Mouse (Mus musculus) small intestine, adult 2 months (tissue): ENCODE measurements around the gene Gpr37. TPM values are rescaled to one million over a fixed set of nuclear protein-coding genes. Genes with fewer than 3 reads are reported as not detected.

Experiments
- H3K27ac ChIP-seq: fragments of 200-500 bp; 2 replicates; pipeline ENCODE4 v1.5.1; 2012; ENCODE audit warnings: low read depth, low read length, control low read depth, inconsistent platforms; ENCODE audit not compliant: insufficient read depth
- H3K27me3 ChIP-seq: fragments of 200-500 bp; 2 replicates; pipeline ENCODE4 v1.6.1; 2012; ENCODE audit warnings: mild to moderate bottlenecking, moderate library complexity, low read length, inconsistent platforms; ENCODE audit not compliant: control insufficient read depth, insufficient read depth
- H3K36me3 ChIP-seq: fragments of 200-500 bp; 2 replicates; pipeline ENCODE4 v1.6.1; 2012; ENCODE audit warnings: mild to moderate bottlenecking, low read length, control low read depth, inconsistent platforms; ENCODE audit not compliant: control insufficient read depth, insufficient read depth
- H3K4me1 ChIP-seq: fragments of 200-500 bp; 2 replicates; pipeline ENCODE4 v1.6.1; 2012; ENCODE audit warnings: low read length, inconsistent platforms, mixed read lengths; ENCODE audit not compliant: control insufficient read depth, insufficient read depth, insufficient read length
- H3K4me3 ChIP-seq: fragments of 200-500 bp; 2 replicates; pipeline ENCODE4 v1.5.1; 2012; ENCODE audit warnings: low read depth, mild to moderate bottlenecking, control low read depth, inconsistent platforms, low read length, moderate library complexity
- CTCF ChIP-seq: fragments of 200-500 bp; IDR thresholded peaks from 2 replicates; pipeline ENCODE4 v1.5.1; 2012; ENCODE audit warnings: low read depth, mild to moderate bottlenecking, control low read depth, inconsistent platforms, low read length, moderate library complexity, mixed read lengths; ENCODE audit not compliant: insufficient replicate concordance, insufficient read length; ENCODE audit errors: extremely low read depth
- POLR2A ChIP-seq: fragments of 200-500 bp; IDR thresholded peaks from 2 replicates; pipeline ENCODE4 v1.6.1; 2012; ENCODE audit warnings: low read depth, mild to moderate bottlenecking, control low read depth, inconsistent platforms, low read length, moderate library complexity
- WGBS: fragments of 180-500 bp; shearing (Covaris S2); methylation state at CpG from one replicate; pipeline ENCODE4 v1.1.7; 2018; 5-methylcytosine and 5-hydroxymethylcytosine counted together
- polyA plus RNA-seq: library from polyadenylated mRNA; depleted of rRNA; stranded (reverse); fragments of >200 nt; gene quantifications from 2 replicates; pipeline ENCODE4 v1.2.3, GENCODE M21; 2012

Gene Gpr37
- polyA plus RNA-seq, 1 experiment, result not detected

DNA sequence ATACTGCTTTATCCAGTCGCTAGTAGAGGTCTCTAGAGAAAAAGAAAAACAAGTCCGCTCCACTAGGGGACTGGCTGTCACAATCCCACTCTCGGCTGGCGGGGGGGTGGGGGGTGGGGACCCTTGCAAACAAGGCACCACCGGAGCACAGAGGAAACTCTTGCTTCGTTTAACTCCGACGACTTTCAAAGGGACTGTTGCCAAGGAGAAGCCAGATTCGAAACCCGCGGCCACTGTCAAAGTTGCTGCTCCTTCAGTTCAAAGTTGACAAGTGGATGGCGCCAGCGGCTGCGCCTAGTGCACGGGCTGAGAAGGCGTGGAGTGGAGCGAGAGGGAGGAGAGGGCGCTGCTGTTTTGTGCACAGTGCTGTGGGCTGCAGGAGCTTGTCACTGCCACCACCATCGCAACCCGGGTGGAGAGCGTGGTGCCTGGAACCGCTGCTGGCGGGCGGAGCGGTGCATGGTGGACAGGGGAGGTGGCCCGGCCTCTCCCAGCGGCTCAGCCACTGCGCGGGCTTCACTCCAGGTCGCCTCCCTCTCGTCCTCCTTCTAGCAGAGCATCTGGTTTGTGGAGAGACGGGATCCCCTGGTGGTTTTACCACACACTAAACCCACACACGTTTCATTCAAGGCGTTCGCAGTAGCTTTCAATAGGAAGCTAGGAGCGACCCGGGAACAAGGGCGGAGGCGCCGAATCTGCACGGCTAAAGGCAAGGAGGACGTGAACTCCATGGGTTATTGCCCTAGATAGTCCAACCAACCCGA is 827 bp downstream of the Gpr37 start:
- Histone ChIP-seq H3K27me3 (0 out of 2 replicates have a peak, but pooled peaks cover 5% of the 10 kb centered on the region), H3K36me3 (no peaks in the 10 kb centered on the region), H3K27ac (no peak overlapping the region), H3K4me1 (no peaks in the 10 kb centered on the region), H3K4me3 (peak overlapping the region; percentile 33)
- TF ChIP-seq POLR2A, result no peak
- TF ChIP-seq CTCF, result no peak
- 2% methylated on average over 43 of the region's 43 CpGs for WGBS

- Histone ChIP-seq H3K4me1 (no peaks in the 10 kb centered on the region), H3K4me3 (no peak overlapping the region), H3K36me3 (no peaks in the 10 kb centered on the region), H3K27me3 (0 out of 2 replicates have a peak, but pooled peaks cover 5% of the 10 kb centered on the region), H3K27ac (no peak overlapping the region)
- 2% methylated on average over 25 of the region's 25 CpGs for WGBS
- TF ChIP-seq POLR2A, result no peak
- no peak for TF ChIP-seq CTCF
Measured at GRCm38 (mm10) chr6:25688927-25689519, 1.5 kb downstream of the Gpr37 start.

- TF ChIP-seq POLR2A, result no peak
- TF ChIP-seq CTCF, result no peak
- Histone ChIP-seq H3K27ac (no peak overlapping the region), H3K4me1 (no peaks in the 10 kb centered on the region), H3K4me3 (no peak overlapping the region), H3K27me3 (0 out of 2 replicates have a peak, but pooled peaks cover 5% of the 10 kb centered on the region), H3K36me3 (no peaks in the 10 kb centered on the region)
- 32% methylated on average over 3 of the region's 3 CpGs for WGBS
Measured at GRCm38 (mm10) chr6:25686760-25687200, 3.7 kb downstream of the Gpr37 start.

GRCm38 (mm10) chr6:25684391-25684790 is 6.1 kb downstream of the Gpr37 start:
- 74% methylated on average over 2 of the region's 2 CpGs for WGBS
- no peaks in the 10 kb centered on the region for H3K4me1 ChIP-seq
- H3K36me3 ChIP-seq, result no peaks in the 10 kb centered on the region
- TF ChIP-seq CTCF, result no peak
- TF ChIP-seq POLR2A, result no peak
- no peak overlapping the region for H3K4me3 ChIP-seq
- H3K27me3 ChIP-seq, result no peaks in the 10 kb centered on the region
- H3K27ac ChIP-seq, result no peak overlapping the region

DNA sequence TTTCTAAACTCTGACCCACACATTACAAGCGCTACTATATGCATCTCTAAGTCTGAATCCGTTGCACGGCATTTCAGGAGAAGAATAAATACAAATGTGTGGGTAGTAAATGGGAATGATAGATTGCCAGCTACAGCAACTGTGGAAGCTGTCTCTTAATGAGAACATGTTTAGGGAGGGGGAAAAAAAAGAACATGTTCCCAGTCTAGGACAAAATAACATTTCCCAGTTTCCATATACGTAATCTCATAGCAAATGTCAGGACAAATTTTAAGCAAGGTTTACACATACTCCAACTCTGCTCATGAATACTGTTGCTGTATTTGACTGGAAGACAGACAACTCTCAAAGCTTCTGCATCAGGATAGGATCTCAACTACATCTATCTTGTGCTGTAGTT is 15.4 kb downstream of the Gpr37 start:
- TF ChIP-seq POLR2A (no peak), CTCF (no peak)
- WGBS, result 88% methylated on average over 4 of the region's 4 CpGs
- H3K36me3 ChIP-seq, result no peaks in the 10 kb centered on the region
- H3K27me3 ChIP-seq, result no peaks in the 10 kb centered on the region
- no peaks in the 10 kb centered on the region for H3K4me1 ChIP-seq
- H3K4me3 ChIP-seq, result no peak overlapping the region
- no peak overlapping the region for H3K27ac ChIP-seq

GRCm38 (mm10) chr6:25673801-25674200 is 16.7 kb downstream of the Gpr37 start:
- no peak overlapping the region for H3K4me3 ChIP-seq
- H3K36me3 ChIP-seq, result no peaks in the 10 kb centered on the region
- no peaks in the 10 kb centered on the region for H3K27me3 ChIP-seq
- TF ChIP-seq CTCF (no peak), POLR2A (no peak)
- no peak overlapping the region for H3K27ac ChIP-seq
- H3K4me1 ChIP-seq, result no peaks in the 10 kb centered on the region
- WGBS, result 57% methylated on average over 3 of the region's 3 CpGs

DNA sequence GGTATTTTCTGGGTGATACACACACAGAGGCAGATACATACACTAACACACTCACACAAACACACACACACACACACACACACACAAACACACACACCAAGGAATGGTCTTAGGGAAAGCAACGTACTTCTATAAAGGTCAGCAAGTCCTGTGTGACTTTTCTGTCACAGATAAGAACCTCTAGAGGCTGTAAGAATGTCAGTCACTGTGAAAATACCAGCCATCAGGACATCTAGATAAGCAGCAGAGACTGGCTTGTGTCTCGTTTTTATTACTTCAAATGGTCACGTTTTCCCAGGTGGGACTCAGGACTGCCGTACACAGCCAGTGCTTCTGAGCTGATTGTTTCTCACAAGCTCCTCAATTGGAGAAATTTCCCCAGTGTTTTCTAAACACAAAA is 20.4 kb downstream of the Gpr37 start:
- Histone ChIP-seq H3K4me3 (no peak overlapping the region), H3K27ac (no peak overlapping the region), H3K36me3 (no peaks in the 10 kb centered on the region), H3K27me3 (no peaks in the 10 kb centered on the region), H3K4me1 (no peaks in the 10 kb centered on the region)
- TF ChIP-seq POLR2A (no peak), CTCF (no peak)
- 19% methylated on average over 4 of the region's 4 CpGs for WGBS

GRCm38 (mm10) chr6:25663942-25664341 is 26.6 kb downstream of the Gpr37 start:
- H3K27ac ChIP-seq, result no peak overlapping the region
- H3K4me1 ChIP-seq, result no peaks in the 10 kb centered on the region
- TF ChIP-seq CTCF (no peak), POLR2A (no peak)
- H3K27me3 ChIP-seq, result no peaks in the 10 kb centered on the region
- no peaks in the 10 kb centered on the region for H3K36me3 ChIP-seq
- 88% methylated on average over 2 of the region's 2 CpGs for WGBS
- H3K4me3 ChIP-seq, result no peak overlapping the region
